Comparison of ENCODE assay signal across 8 mouse cellular contexts in the genomic region with DNA sequence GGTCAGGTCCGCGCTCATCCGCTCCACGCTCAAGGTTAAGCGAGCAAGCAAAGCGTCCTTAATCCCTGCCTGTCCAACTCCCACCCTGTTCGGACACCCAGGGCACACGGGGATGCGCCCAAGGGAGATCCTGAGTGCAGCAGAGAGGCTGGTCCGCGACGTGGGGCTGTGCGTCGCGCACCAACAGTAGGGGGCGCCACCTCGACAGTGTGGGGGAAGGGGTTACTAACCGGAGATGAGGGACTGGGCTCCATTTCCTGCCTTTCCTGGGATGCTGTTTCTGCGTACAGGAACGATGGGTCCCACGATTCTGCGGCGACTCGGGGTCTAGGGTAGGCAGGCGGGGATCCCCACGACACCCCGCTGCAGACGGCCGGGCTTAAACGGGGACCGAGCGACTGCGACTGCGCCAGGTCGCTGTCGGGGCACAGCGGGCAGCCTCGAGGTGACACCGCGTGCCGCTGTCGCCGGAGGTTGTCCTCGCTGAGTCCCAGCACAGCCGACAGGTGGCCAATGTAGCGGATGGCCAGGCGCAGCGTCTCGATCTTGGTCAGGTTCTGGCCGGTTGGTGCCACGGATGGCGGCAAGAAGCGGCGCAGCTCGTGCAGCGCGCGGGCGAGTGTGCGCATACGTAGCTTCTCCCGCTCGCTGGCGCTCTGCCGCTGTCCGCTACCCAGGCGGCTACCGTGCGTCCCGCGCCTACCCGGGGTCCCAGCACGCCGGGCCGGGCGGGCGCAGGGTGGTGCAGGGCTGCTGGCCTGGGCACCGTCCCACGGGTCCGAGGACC. TPM values are rescaled to one million over a fixed set of nuclear protein-coding genes. Genes with fewer than 3 reads are reported as not detected.
A peak's percentile ranks its signal among the peaks of the same experiment; 100 is the strongest.
DNase-seq lines count a peak whose midpoint lies in the region; ATAC-seq and TF ChIP-seq lines count a peak whose summit lies in the region.

No protein-coding gene starts in this region.

- H3K27me3 ChIP-seq in kidney, adult 2 months (replicated peaks; ENCODE audit: control insufficient read depth, insufficient read depth, low read length) = no peaks in the 10 kb centered on the region
- H3K27me3 ChIP-seq in embryonic facial prominence, embryonic 13.5 days = peaks cover 65% of the 10 kb centered on the region
- peaks cover 90% of the 10 kb centered on the region for H3K27me3 ChIP-seq in hindbrain, embryonic 10.5 days (ENCODE audit: insufficient read depth, poor library complexity, severe bottlenecking)

- no peak overlapping the region for H3K27ac ChIP-seq in kidney, adult 2 months (ENCODE audit: insufficient read depth, low read depth, low read length)
- H3K27ac ChIP-seq in embryonic facial prominence, embryonic 13.5 days = no peak overlapping the region
- peak overlapping the region; percentile 30 for H3K27ac ChIP-seq in hindbrain, embryonic 10.5 days

- TF ChIP-seq CTCF in kidney, adult 2 months (conservative IDR thresholded peaks at IDR 0.05; ENCODE audit: insufficient read depth, insufficient read length, low read depth, low read length) = peak; percentile 70

- WGBS in kidney, adult 2 months = 5% methylated on average over 80 of the region's 80 CpGs
- WGBS in embryonic facial prominence, embryonic 13.5 days = 2% methylated on average over 79 of the region's 80 CpGs
- WGBS in hindbrain, embryonic 10.5 days = 1% methylated on average over 80 of the region's 80 CpGs

- 0 out of 2 replicates have a peak, but pooled peaks cover 3% of the 10 kb centered on the region for H3K4me1 ChIP-seq in kidney, adult 2 months (ENCODE audit: control insufficient read depth, insufficient read depth, low read length)
- peaks cover 14% of the 10 kb centered on the region for H3K4me1 ChIP-seq in embryonic facial prominence, embryonic 13.5 days
- peaks cover 41% of the 10 kb centered on the region for H3K4me1 ChIP-seq in hindbrain, embryonic 10.5 days (replicated peaks)

- no peak for TF ChIP-seq POLR2A in kidney, adult 2 months (IDR thresholded peaks at IDR 0.05; ENCODE audit: low read depth, low read length)

- no peaks in the 10 kb centered on the region for H3K36me3 ChIP-seq in kidney, adult 2 months (ENCODE audit: control insufficient read depth, insufficient read depth, low read length)
- H3K36me3 ChIP-seq in embryonic facial prominence, embryonic 13.5 days = no peaks in the 10 kb centered on the region
- H3K36me3 ChIP-seq in hindbrain, embryonic 10.5 days = no peaks in the 10 kb centered on the region

- H3K9me3 ChIP-seq in embryonic facial prominence, embryonic 13.5 days = no peaks in the 10 kb centered on the region
- no peaks in the 10 kb centered on the region for H3K9me3 ChIP-seq in hindbrain, embryonic 10.5 days

- H3K4me2 ChIP-seq in embryonic facial prominence, embryonic 13.5 days = peak overlapping the region; percentile 89

- H3K4me3 ChIP-seq in kidney, adult 2 months (ENCODE audit: insufficient read depth, low read depth, low read length) = peak overlapping the region; percentile 48
- H3K4me3 ChIP-seq in embryonic facial prominence, embryonic 13.5 days = peak overlapping the region; percentile 53
- H3K4me3 ChIP-seq in hindbrain, embryonic 10.5 days = peak overlapping the region; percentile 46

- ATAC-seq in embryonic facial prominence, embryonic 13.5 days (ENCODE audit: insufficient number of reproducible peaks, insufficient read depth, low FRiP score, low TSS enrichment, low read depth) = no peak

- DNase-seq in kidney, adult 2 months = peak; percentile 33
- DNase-seq in kidney, adult 11 months = no peak
- DNase-seq in Muller cell, postnatal 12 days (ENCODE audit: inconsistent ontology term) = peak; percentile 40
- peak; percentile 63 for DNase-seq in hindbrain, embryonic 10.5 days (ENCODE audit: low spot score)
- DNase-seq in liver = peak; percentile 18
- peak; percentile 72 for DNase-seq in neural tube, embryonic 10.5 days (ENCODE audit: extremely low spot score, low spot score)
- DNase-seq in c-Kit-positive CD71-positive TER-119-positive erythroid progenitor cells, embryonic 14.5 days (ENCODE audit: low spot score) = no peak

- H3K9ac ChIP-seq in embryonic facial prominence, embryonic 13.5 days = peak overlapping the region; percentile 66

RNA-seq across cellular contexts. Expression of a gene that starts 0.8 kb away (rescaled TPM):
- 0.07 TPM in 1 of 2 replicates, not detected in the other for polyA plus RNA-seq in kidney, adult 2 months (2012; rRNA removed)
- polyA plus RNA-seq in embryonic facial prominence, embryonic 13.5 days (2015; fragmentation: Nextera tagmentation; extraction: Ambion mirVana) = not detected in 2 replicates
- 0.12 TPM in 1 of 2 replicates, not detected in the other for polyA plus RNA-seq in hindbrain, embryonic 10.5 days (2016; fragmentation: Nextera tagmentation; extraction: Ambion mirVana)

RNA-seq across cellular contexts. Expression of a gene that starts 17.7 kb away (rescaled TPM):
- 0.28 and 0.35 TPM in 2 replicates for polyA plus RNA-seq in kidney, adult 2 months (2012; rRNA removed)
- 0.10 and 0.56 TPM in 2 replicates for polyA plus RNA-seq in embryonic facial prominence, embryonic 13.5 days (2015; fragmentation: Nextera tagmentation; extraction: Ambion mirVana)
- polyA plus RNA-seq in hindbrain, embryonic 10.5 days (2016; fragmentation: Nextera tagmentation; extraction: Ambion mirVana) = 0.37 and 0.55 TPM in 2 replicates

RNA-seq across cellular contexts. Expression of a gene that starts 49.9 kb away (rescaled TPM):
- 1.1 TPM in 2 replicates for polyA plus RNA-seq in kidney, adult 2 months (2012; rRNA removed)
- 0.20 and 0.29 TPM in 2 replicates for polyA plus RNA-seq in embryonic facial prominence, embryonic 13.5 days (2015; fragmentation: Nextera tagmentation; extraction: Ambion mirVana)
- 0.47 and 0.52 TPM in 2 replicates for polyA plus RNA-seq in hindbrain, embryonic 10.5 days (2016; fragmentation: Nextera tagmentation; extraction: Ambion mirVana)

RNA-seq across cellular contexts. Expression of a gene that starts 49.9 kb away (rescaled TPM):
- 40.6 and 41.0 TPM in 2 replicates for polyA plus RNA-seq in kidney, adult 2 months (2012; rRNA removed)
- polyA plus RNA-seq in embryonic facial prominence, embryonic 13.5 days (2015; fragmentation: Nextera tagmentation; extraction: Ambion mirVana) = 11.9 and 12.4 TPM in 2 replicates
- polyA plus RNA-seq in hindbrain, embryonic 10.5 days (2016; fragmentation: Nextera tagmentation; extraction: Ambion mirVana) = 8.0 and 8.3 TPM in 2 replicates

Comparison
In these comparisons a context has a peak if more than half of its experiments do, and no peak if none do; other contexts are left out.
1. DNase-seq: peak in kidney, adult 2 months (single experiment), Muller cell, postnatal 12 days (single experiment), hindbrain, embryonic 10.5 days (single experiment), liver (single experiment) and neural tube, embryonic 10.5 days (single experiment); none in kidney, adult 11 months (single experiment) and c-Kit-positive CD71-positive TER-119-positive erythroid progenitor cells, embryonic 14.5 days (single experiment).
2. Peak in every context shown above with its lines, with median percentiles within 50 percentile points of each other: H3K4me3 ChIP-seq.